Mouse (Mus musculus) embryonic facial prominence, embryonic 11.5 days (tissue): ENCODE measurements around the gene Galnt18. TPM values are rescaled to one million over a fixed set of nuclear protein-coding genes. Genes with fewer than 3 reads are reported as not detected.

Experiments
- ATAC-seq: fragments of 200-750 bp; cut with Nextera tagmentation; replicated peaks from 2 replicates; pipeline ENCODE4 v1.8.0; 2017; ENCODE audit warnings: low read depth; ENCODE audit not compliant: insufficient number of reproducible peaks, low FRiP score, low TSS enrichment
- DNase-seq: peaks from one replicate; pipeline ENCODE4 v3.0.0-alpha.2; 2015; ENCODE audit warnings: low spot score
- H3K27ac ChIP-seq: fragments of 300-500 bp; sonication (generic); replicated peaks from 2 replicates; pipeline ENCODE4 v1.5.1; 2014; ENCODE audit warnings: mild to moderate bottlenecking, low read depth, low read length, control low read depth
- H3K27me3 ChIP-seq: fragments of 300-500 bp; sonication (generic); 2 replicates; pipeline ENCODE4 v1.6.1; 2014; ENCODE audit warnings: mild to moderate bottlenecking, low read length, moderate library complexity, mixed read lengths; ENCODE audit not compliant: control insufficient read depth, insufficient read depth
- H3K36me3 ChIP-seq: fragments of 300-500 bp; sonication (generic); replicated peaks from 2 replicates; pipeline ENCODE4 v1.6.1; 2014; ENCODE audit warnings: low read depth, mild to moderate bottlenecking, low read length, moderate library complexity, mixed read lengths; ENCODE audit not compliant: control insufficient read depth, insufficient read depth
- H3K4me1 ChIP-seq: fragments of 300-500 bp; sonication (generic); 2 replicates; pipeline ENCODE4 v1.6.1; 2014; ENCODE audit warnings: low read length, mixed read lengths; ENCODE audit not compliant: control insufficient read depth, insufficient read depth
- H3K4me2 ChIP-seq: fragments of 300-500 bp; sonication (generic); 2 replicates; pipeline ENCODE4 v1.6.1; 2014; ENCODE audit warnings: low read depth, mild to moderate bottlenecking, control low read depth, low read length, moderate library complexity
- H3K4me3 ChIP-seq: fragments of 300-500 bp; sonication (generic); 2 replicates; pipeline ENCODE4 v1.5.1; 2014; ENCODE audit warnings: low read depth, low read length, control low read depth
- H3K9ac ChIP-seq: fragments of 300-500 bp; sonication (generic); replicated peaks from 2 replicates; pipeline ENCODE4 v1.6.1; 2014; ENCODE audit warnings: mild to moderate bottlenecking, control low read depth, low read length
- H3K9me3 ChIP-seq: fragments of 300-500 bp; sonication (generic); replicated peaks from 2 replicates; pipeline ENCODE4 v1.6.1; 2016; ENCODE audit warnings: mild to moderate bottlenecking, low read length, inconsistent platforms, mixed read lengths; ENCODE audit not compliant: control insufficient read depth
- WGBS: fragments of 180-500 bp; shearing (Covaris S2); extraction: QIAGEN DNeasy Blood & Tissue Kit; methylation state at CpG from one replicate; pipeline ENCODE4 v1.1.7; 2014; 5-methylcytosine and 5-hydroxymethylcytosine counted together
- polyA plus RNA-seq: library from polyadenylated mRNA; unstranded; fragments of >200 nt; fragmentation: Nextera tagmentation; extraction: Ambion mirVana; gene quantifications from 2 replicates; pipeline ENCODE4 v1.2.1, GENCODE M21; 2014

The Galnt18 gene
- polyA plus RNA-seq, 1 experiment from 2014 or later, result 7.0 TPM

DNA sequence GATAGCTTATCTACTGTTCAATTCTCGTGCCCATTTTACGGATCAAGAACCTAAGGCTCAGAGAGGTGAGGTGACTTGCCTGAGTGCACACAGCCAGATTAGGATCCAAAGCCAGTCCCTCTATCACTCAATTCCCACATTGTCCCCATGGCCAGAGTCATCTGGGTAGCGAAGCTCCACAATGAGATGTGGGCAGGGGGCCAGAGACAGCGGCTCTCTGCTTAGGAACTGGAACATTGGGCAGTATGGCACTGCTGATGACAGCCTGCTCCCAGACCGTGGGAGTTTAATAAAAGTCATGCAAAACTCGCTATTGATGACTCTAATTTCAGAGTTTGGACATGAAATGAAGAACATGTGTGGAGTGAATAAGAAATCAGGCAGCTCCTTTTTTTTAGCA is 282.6 kb downstream of the Galnt18 start:
- no peak overlapping the region for H3K27ac ChIP-seq
- H3K9me3 ChIP-seq, result no peaks in the 10 kb centered on the region
- no peak for ATAC-seq
- no peak overlapping the region for H3K4me2 ChIP-seq
- WGBS, result 64% methylated on average over 6 of the region's 6 CpGs
- H3K9ac ChIP-seq, result no peak overlapping the region
- DNase-seq, result no peak
- no peak overlapping the region for H3K4me3 ChIP-seq
- H3K36me3 ChIP-seq, result no peaks in the 10 kb centered on the region
- no peaks in the 10 kb centered on the region for H3K4me1 ChIP-seq
- H3K27me3 ChIP-seq, result no peaks in the 10 kb centered on the region

DNA sequence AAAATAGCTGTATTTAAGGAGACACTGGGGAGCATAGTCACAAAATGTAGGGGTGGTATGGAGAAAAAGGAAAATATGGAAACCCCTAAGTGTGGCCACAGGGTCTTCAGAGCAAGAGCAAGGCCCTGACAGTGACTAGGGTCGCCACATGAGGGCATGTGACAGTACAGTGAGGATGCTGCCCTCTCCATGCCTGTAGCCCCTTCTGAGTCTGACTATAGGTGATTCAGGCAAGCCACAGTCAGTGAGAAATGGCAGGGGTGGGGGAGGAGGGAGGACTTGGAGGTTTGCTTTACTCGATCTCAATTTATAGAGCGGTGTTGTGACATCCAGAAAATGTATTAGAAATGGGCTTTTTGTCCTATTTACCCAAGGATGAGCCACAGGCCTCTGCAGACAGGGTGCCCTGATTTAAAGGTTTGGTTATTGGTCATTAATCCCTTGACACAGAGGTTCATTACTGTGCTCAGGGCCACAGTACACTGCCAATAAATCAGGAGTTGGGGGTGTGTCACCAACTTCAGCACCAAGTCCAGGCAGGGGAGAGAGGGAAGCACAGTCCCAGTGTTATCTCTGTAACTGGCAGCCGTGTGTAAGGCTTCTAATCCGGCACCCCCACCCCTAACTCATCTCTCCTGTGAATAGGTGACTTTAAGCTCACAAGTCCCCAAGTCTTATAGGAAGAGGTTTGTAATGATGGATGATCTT is 287.4 kb downstream of the Galnt18 start:
- 80% methylated on average over 5 of the region's 5 CpGs for WGBS

DNA sequence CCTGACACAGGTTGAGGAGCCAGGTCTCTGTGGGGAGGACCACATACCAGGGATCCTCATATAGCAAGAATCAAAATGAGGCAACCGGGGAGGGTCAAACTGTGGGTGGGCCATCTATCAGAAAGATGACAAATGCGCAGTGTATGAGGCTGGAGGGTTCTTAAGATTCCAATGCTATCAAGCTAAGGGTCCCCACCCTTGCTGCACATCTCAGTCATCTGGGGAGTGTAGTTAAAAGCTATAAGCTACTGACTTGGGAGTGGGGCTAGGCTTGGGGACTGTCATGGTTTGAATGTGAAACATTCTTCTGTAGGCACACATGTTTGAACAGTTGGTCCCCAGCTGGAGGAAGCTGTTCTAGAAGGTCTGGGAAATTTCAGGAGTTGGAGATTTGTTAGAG is 288.2 kb downstream of the Galnt18 start:
- WGBS, result 90% methylated on average over 2 of the region's 2 CpGs
- Histone ChIP-seq H3K4me2 (no peak overlapping the region), H3K27me3 (no peaks in the 10 kb centered on the region), H3K4me3 (no peak overlapping the region), H3K9me3 (no peaks in the 10 kb centered on the region), H3K36me3 (no peaks in the 10 kb centered on the region), H3K27ac (no peak overlapping the region), H3K4me1 (no peaks in the 10 kb centered on the region), H3K9ac (no peak overlapping the region)
- ATAC-seq (no peak), DNase-seq (no peak)

More for the DNA sequence above, 287.4 kb downstream of the Galnt18 start:
- DNase-seq (no peak), ATAC-seq (no peak)
- no peaks in the 10 kb centered on the region for H3K27me3 ChIP-seq
- H3K4me1 ChIP-seq, result no peaks in the 10 kb centered on the region
- no peak overlapping the region for H3K27ac ChIP-seq
- H3K4me2 ChIP-seq, result no peak overlapping the region
- H3K4me3 ChIP-seq, result no peak overlapping the region
- no peaks in the 10 kb centered on the region for H3K9me3 ChIP-seq
- H3K9ac ChIP-seq, result no peak overlapping the region
- no peaks in the 10 kb centered on the region for H3K36me3 ChIP-seq

DNA sequence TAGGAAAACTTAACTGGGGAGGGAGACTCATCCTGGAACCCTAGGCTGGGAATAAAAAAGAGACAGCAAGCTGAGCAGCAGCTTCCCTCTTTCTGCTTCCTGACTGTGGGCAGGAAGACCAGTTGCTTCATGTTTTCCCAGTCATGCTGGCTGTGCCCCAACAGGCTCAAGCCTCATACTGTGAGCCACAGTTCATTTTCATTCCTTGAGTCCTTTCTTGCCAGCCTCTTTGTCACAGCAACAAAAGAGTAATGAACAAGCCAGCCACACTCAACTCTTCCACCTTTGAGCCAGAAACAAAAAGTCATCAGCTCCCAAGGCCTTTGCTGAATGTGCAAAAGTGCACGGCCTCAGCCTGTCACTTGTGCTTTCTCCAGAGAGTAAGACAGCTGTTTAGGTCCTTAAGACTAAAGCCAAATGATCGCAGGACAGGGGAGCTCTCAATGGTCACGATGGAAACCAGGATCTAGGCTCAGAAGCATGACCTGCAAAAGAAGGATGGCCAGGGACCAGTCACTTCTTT is 292.9 kb downstream of the Galnt18 start:
- no peaks in the 10 kb centered on the region for H3K36me3 ChIP-seq
- H3K4me1 ChIP-seq, result no peaks in the 10 kb centered on the region
- no peak overlapping the region for H3K4me3 ChIP-seq
- 59% methylated on average over 3 of the region's 3 CpGs for WGBS
- DNase-seq, result no peak
- H3K4me2 ChIP-seq, result no peak overlapping the region
- ATAC-seq, result no peak
- no peak overlapping the region for H3K27ac ChIP-seq
- no peak overlapping the region for H3K9ac ChIP-seq
- no peaks in the 10 kb centered on the region for H3K27me3 ChIP-seq
- no peaks in the 10 kb centered on the region for H3K9me3 ChIP-seq

DNA sequence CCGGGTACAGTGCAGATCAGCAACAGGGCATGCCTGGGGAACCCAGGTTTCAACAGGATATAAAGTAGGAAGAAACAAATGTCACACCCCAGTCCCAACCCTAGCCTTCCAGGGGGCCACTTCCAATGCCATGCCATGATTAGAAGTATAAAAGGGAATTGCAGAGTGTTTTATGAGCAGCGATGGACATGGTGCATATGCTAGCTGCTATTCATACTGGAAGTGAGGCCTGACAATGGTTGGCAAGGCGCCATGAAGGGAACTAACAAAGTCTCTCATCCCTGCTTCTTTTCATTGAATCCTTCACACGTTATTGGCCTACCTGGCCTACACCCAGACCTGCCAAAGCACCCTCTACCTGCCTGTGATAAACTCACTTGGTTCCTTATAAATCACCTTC is 295.9 kb downstream of the Galnt18 start:
- DNase-seq (no peak), ATAC-seq (no peak)
- Histone ChIP-seq H3K9me3 (no peaks in the 10 kb centered on the region), H3K4me3 (no peak overlapping the region), H3K36me3 (no peaks in the 10 kb centered on the region), H3K27me3 (no peaks in the 10 kb centered on the region), H3K27ac (no peak overlapping the region), H3K4me2 (no peak overlapping the region), H3K4me1 (no peaks in the 10 kb centered on the region), H3K9ac (no peak overlapping the region)
- 87% methylated on average over 4 of the region's 4 CpGs for WGBS

DNA sequence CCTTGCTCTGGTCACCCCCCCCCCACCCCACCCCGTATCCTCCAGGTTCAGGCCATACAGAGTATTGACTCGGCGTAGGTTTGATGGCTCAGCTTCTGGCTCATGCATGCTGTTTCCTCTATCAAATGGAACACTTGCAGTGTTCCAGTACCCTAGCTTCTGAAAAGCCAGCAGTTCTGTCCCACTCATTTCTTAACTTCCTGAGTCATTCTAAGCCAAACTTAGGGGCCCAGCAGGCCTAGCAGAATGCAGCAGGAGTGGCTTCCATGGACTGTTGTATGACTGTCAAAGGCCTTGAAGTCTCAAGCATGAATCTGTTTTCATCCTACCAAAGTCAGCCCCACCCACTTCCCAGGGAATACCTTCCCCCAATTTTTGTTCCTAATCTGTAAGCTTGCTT is 296.5 kb downstream of the Galnt18 start:
- Histone ChIP-seq H3K36me3 (no peaks in the 10 kb centered on the region), H3K27ac (no peak overlapping the region), H3K9me3 (no peaks in the 10 kb centered on the region), H3K27me3 (no peaks in the 10 kb centered on the region), H3K4me1 (no peaks in the 10 kb centered on the region), H3K9ac (no peak overlapping the region), H3K4me2 (no peak overlapping the region), H3K4me3 (no peak overlapping the region)
- ATAC-seq (no peak), DNase-seq (no peak)
- WGBS, result 87% methylated on average over 3 of the region's 3 CpGs

DNA sequence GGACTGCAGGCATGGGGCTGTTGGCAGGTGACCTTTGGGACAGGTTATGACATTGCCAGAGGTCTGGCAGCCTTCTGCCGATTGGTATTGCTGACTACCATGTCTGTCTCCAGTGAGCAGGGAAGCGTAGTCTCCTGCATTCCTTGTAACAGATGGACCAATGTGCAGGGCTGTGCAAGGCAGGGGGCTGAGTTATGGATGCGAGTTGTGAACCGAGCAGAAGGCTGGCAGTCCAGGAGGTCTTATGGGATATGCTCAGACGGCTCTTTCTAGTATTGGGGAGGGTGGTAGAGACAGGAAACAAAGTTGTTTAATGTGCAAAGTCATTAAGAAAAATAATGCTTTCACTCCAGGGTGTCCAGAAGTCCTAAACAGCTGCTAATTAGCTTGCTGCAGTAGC is 312.1 kb downstream of the Galnt18 start:
- H3K4me3 ChIP-seq, result no peak overlapping the region
- H3K4me2 ChIP-seq, result no peak overlapping the region
- no peak overlapping the region for H3K9ac ChIP-seq
- H3K4me1 ChIP-seq, result no peaks in the 10 kb centered on the region
- no peaks in the 10 kb centered on the region for H3K27me3 ChIP-seq
- WGBS, result 53% methylated on average over 5 of the region's 5 CpGs
- no peak overlapping the region for H3K27ac ChIP-seq
- no peaks in the 10 kb centered on the region for H3K9me3 ChIP-seq
- H3K36me3 ChIP-seq, result no peaks in the 10 kb centered on the region
- no peak for ATAC-seq
- no peak for DNase-seq

DNA sequence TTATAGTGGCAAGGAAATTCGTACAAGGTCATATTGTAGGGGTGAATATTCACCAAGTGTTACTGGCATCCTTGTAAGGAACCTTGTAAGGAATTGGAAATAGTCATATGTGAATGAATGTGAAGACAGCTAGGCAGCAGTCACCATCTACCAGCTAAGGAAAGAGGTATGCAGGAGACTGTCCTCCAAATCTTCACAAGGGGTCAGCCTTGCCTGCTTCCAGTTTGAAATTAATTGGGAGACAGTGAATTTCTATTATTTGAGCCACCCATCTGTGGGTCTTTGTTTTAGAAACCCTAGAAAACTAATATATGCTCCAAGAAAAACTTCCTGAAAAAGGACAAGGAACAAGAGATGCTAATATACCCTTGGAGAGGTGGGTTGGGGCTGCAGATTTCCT is 313.1 kb downstream of the Galnt18 start:
- H3K9me3 ChIP-seq, result no peaks in the 10 kb centered on the region
- no peak overlapping the region for H3K9ac ChIP-seq
- H3K27ac ChIP-seq, result no peak overlapping the region
- H3K36me3 ChIP-seq, result no peaks in the 10 kb centered on the region
- 88% methylated on average over 1 of the region's 1 CpGs for WGBS
- no peaks in the 10 kb centered on the region for H3K4me1 ChIP-seq
- no peak overlapping the region for H3K4me2 ChIP-seq
- ATAC-seq, result no peak
- DNase-seq, result no peak
- no peaks in the 10 kb centered on the region for H3K27me3 ChIP-seq
- no peak overlapping the region for H3K4me3 ChIP-seq
